Comparison of ENCODE assay signal across 26 mouse cellular contexts in genomic region chr11:100697921-100698320, GRCm38 (mm10). TPM values are rescaled to one million over a fixed set of nuclear protein-coding genes. Genes with fewer than 3 reads are reported as not detected.
DNase-seq lines count a peak whose midpoint lies in the region; ATAC-seq lines count a peak whose summit lies in the region.
"Had no signal": no experiment of that assay in that cellular context is flagged by ENCODE, and none has a peak within 500 bp of the region (broad histone marks: within the 10 kb centered on the region; RNA-seq: fewer than 3 reads in every experiment).

No protein-coding gene starts in this region.

- 0 out of 2 replicates have a peak overlapping the region, but pooled peaks have one; percentile 4 for H3K9ac ChIP-seq in hindbrain, embryonic 13.5 days
- H3K9ac ChIP-seq in hindbrain, embryonic 11.5 days (ENCODE audit: low read depth, low read length) = no peak overlapping the region
- H3K9ac ChIP-seq: embryonic facial prominence, embryonic 12.5 days had no signal

- no peak overlapping the region for H3K4me3 ChIP-seq in hindbrain, embryonic 13.5 days
- no peak overlapping the region for H3K4me3 ChIP-seq in hindbrain, embryonic 11.5 days (ENCODE audit: low read depth, low read length)
- H3K4me3 ChIP-seq: embryonic facial prominence, embryonic 10.5 days; embryonic facial prominence, embryonic 12.5 days had no signal

- peaks cover 14% of the 10 kb centered on the region for H3K4me1 ChIP-seq in hindbrain, embryonic 13.5 days (replicated peaks)
- H3K4me1 ChIP-seq in hindbrain, embryonic 11.5 days (replicated peaks; ENCODE audit: control insufficient read depth, insufficient read depth, low read length) = no peaks in the 10 kb centered on the region; the same call in 1 of the 2 replicates

- no peak overlapping the region for H3K4me2 ChIP-seq in hindbrain, embryonic 13.5 days
- H3K4me2 ChIP-seq in hindbrain, embryonic 11.5 days (replicated peaks; ENCODE audit: low read depth, low read length) = no peak overlapping the region
- H3K4me2 ChIP-seq: embryonic facial prominence, embryonic 12.5 days had no signal

- no peak overlapping the region for H3K27ac ChIP-seq in hindbrain, embryonic 13.5 days
- no peak overlapping the region for H3K27ac ChIP-seq in hindbrain, embryonic 11.5 days (ENCODE audit: low read depth, low read length)
- H3K27ac ChIP-seq: embryonic facial prominence, embryonic 10.5 days; embryonic facial prominence, embryonic 12.5 days had no signal

- WGBS in hindbrain, embryonic 13.5 days = 77% methylated on average over 7 of the region's 7 CpGs
- 79% methylated on average over 7 of the region's 7 CpGs for WGBS in hindbrain, embryonic 11.5 days

- H3K27me3 ChIP-seq in hindbrain, embryonic 13.5 days = peaks cover 20% of the 10 kb centered on the region
- H3K27me3 ChIP-seq in hindbrain, embryonic 11.5 days (ENCODE audit: control insufficient read depth, insufficient read depth, low read length) = no peaks in the 10 kb centered on the region
- H3K27me3 ChIP-seq: CH12.LX, Patski had no signal

- ATAC-seq in hindbrain, embryonic 13.5 days (ENCODE audit: low FRiP score) = no peak
- no peak for ATAC-seq in hindbrain, embryonic 11.5 days (ENCODE audit: low FRiP score)
- ATAC-seq: activated CD4-positive, CD25-positive, alpha-beta regulatory T cell, adult 4 months; CD4-positive, CD25-positive, alpha-beta regulatory T cell, adult 4 months; forebrain, embryonic 14.5 days; forebrain, embryonic 16.5 days; Patski had no signal

- H3K36me3 ChIP-seq in hindbrain, embryonic 13.5 days = no peaks in the 10 kb centered on the region
- H3K36me3 ChIP-seq in hindbrain, embryonic 11.5 days (ENCODE audit: control insufficient read depth, insufficient read depth, low read length) = no peaks in the 10 kb centered on the region
- H3K36me3 ChIP-seq: embryonic facial prominence, embryonic 10.5 days; embryonic facial prominence, embryonic 12.5 days had no signal

- peak; percentile 84 to 89 for DNase-seq in adrenal gland, adult (ENCODE audit: inconsistent age in 2 of 2, low spot score in 1 of 2)
- no peak for DNase-seq in adrenal gland, postnatal 25 days
- DNase-seq in adrenal gland, adult 8-10 months = peak; percentile 67
- DNase-seq in adrenal gland, postnatal 4 days (ENCODE audit: low spot score in 2 of 2) = no peak
- DNase-seq in hindbrain, embryonic 11.5 days (ENCODE audit: low spot score) = no peak
- DNase-seq in adrenal gland, postnatal 14 days = peak; percentile 56
- no peak for DNase-seq in right cerebral cortex, postnatal 36 days (ENCODE audit: low spot score in 2 of 2)
- DNase-seq: B cell, adult 2 months; cerebellum, adult 11-12 months; cerebellum, adult 2 months; cerebellum, adult 9-10 months; cerebellum, postnatal 10 days; cerebellum, postnatal 25 days had no signal

- H3K9me3 ChIP-seq in hindbrain, embryonic 13.5 days = no peaks in the 10 kb centered on the region
- H3K9me3 ChIP-seq in hindbrain, embryonic 11.5 days (ENCODE audit: control insufficient read depth, low read length) = no peaks in the 10 kb centered on the region
- H3K9me3 ChIP-seq: embryonic facial prominence, embryonic 10.5 days; embryonic facial prominence, embryonic 12.5 days; G1E had no signal

RNA-seq across cellular contexts. Expression of gene Zfp385c, which starts 5.7 kb away (rescaled TPM):
- total RNA-seq in adrenal gland, postnatal 25 days (2021) = 0.43 TPM in 1 of 2 replicates, not detected in the other
- total RNA-seq in adrenal gland, adult 8-10 months (2022) = 1 to 10 TPM in 1 of 4 experiments, under 1 TPM in 3; 0.29 to 3.4 (median 0.66) TPM
- total RNA-seq in adrenal gland, postnatal 4 days (2021) = under 1 TPM; 0.59 to 0.64 TPM
- 0.13 and 0.40 TPM in 2 replicates for polyA plus RNA-seq in hindbrain, embryonic 13.5 days (2015; fragmentation: Nextera tagmentation; extraction: Ambion mirVana)
- polyA plus RNA-seq in hindbrain, embryonic 11.5 days (2014; fragmentation: Nextera tagmentation; extraction: Ambion mirVana) = 0.08 and 0.71 TPM in 2 replicates
- 0.19 TPM in 1 of 2 replicates, not detected in the other for total RNA-seq in adrenal gland, postnatal 14 days (2021)
- polyA plus RNA-seq: forebrain, embryonic 11.5 days; forebrain, embryonic 14.5 days; G1E; Patski had no signal

RNA-seq across cellular contexts. Expression of gene Dhx58, which starts 6.2 kb away (rescaled TPM):
- 47.4 and 63.8 TPM in 2 replicates for total RNA-seq in adrenal gland, postnatal 25 days (2021)
- 100 to 1,000 TPM in 1 of 4 experiments, 10 to 100 TPM in 3; 56.4 to 143 (median 79.7) TPM for total RNA-seq in adrenal gland, adult 8-10 months (2022)
- total RNA-seq in adrenal gland, postnatal 4 days (2021) = 10 to 100 TPM; 12.6 to 14.2 TPM
- polyA plus RNA-seq in hindbrain, embryonic 13.5 days (2015; fragmentation: Nextera tagmentation; extraction: Ambion mirVana) = 2.7 and 3.0 TPM in 2 replicates
- polyA plus RNA-seq in hindbrain, embryonic 11.5 days (2014; fragmentation: Nextera tagmentation; extraction: Ambion mirVana) = 1.8 and 1.9 TPM in 2 replicates
- total RNA-seq in adrenal gland, postnatal 14 days (2021) = 15.8 and 16.2 TPM in 2 replicates

RNA-seq across cellular contexts. Expression of gene Kat2a, which starts 14.3 kb away (rescaled TPM):
- total RNA-seq in adrenal gland, postnatal 25 days (2021) = 52.2 and 53.5 TPM in 2 replicates
- total RNA-seq in adrenal gland, adult 8-10 months (2022) = 10 to 100 TPM; 43.3 to 57.7 (median 52.2) TPM
- 10 to 100 TPM; 54.4 to 56.9 TPM for total RNA-seq in adrenal gland, postnatal 4 days (2021)
- 47.4 and 48.0 TPM in 2 replicates for polyA plus RNA-seq in hindbrain, embryonic 13.5 days (2015; fragmentation: Nextera tagmentation; extraction: Ambion mirVana)
- polyA plus RNA-seq in hindbrain, embryonic 11.5 days (2014; fragmentation: Nextera tagmentation; extraction: Ambion mirVana) = 47.2 and 50.3 TPM in 2 replicates
- 39.9 and 44.6 TPM in 2 replicates for total RNA-seq in adrenal gland, postnatal 14 days (2021)

RNA-seq across cellular contexts. Expression of gene Hspb9, which starts 15.7 kb away (rescaled TPM):
- not detected in 2 replicates for total RNA-seq in adrenal gland, postnatal 25 days (2021)
- under 1 TPM in 1 of 4 experiments, not detected in 3; 0.59 TPM for total RNA-seq in adrenal gland, adult 8-10 months (2022)
- 1 to 10 TPM in 1 of 2 experiments, under 1 TPM in 1; 0.51 to 1.0 TPM for total RNA-seq in adrenal gland, postnatal 4 days (2021)
- 0.43 TPM in 1 of 2 replicates, not detected in the other for polyA plus RNA-seq in hindbrain, embryonic 13.5 days (2015; fragmentation: Nextera tagmentation; extraction: Ambion mirVana)
- 0.50 and 0.82 TPM in 2 replicates for polyA plus RNA-seq in hindbrain, embryonic 11.5 days (2014; fragmentation: Nextera tagmentation; extraction: Ambion mirVana)
- not detected in 2 replicates for total RNA-seq in adrenal gland, postnatal 14 days (2021)
- total RNA-seq: CH12.LX had no signal
- polyA plus RNA-seq: cerebellum, adult 2 months; embryonic facial prominence, embryonic 12.5 days; embryonic facial prominence, embryonic 14.5 days; forebrain, embryonic 14.5 days; forebrain, embryonic 16.5 days; frontal cortex, adult 2 months had no signal

RNA-seq across cellular contexts. Expression of gene Rab5c, which starts 40.1 kb away (rescaled TPM):
- 160 and 171 TPM in 2 replicates for total RNA-seq in adrenal gland, postnatal 25 days (2021)
- 100 to 1,000 TPM; 183 to 210 (median 190) TPM for total RNA-seq in adrenal gland, adult 8-10 months (2022)
- 100 to 1,000 TPM; 171 to 182 TPM for total RNA-seq in adrenal gland, postnatal 4 days (2021)
- polyA plus RNA-seq in hindbrain, embryonic 13.5 days (2015; fragmentation: Nextera tagmentation; extraction: Ambion mirVana) = 28.2 and 29.0 TPM in 2 replicates
- polyA plus RNA-seq in hindbrain, embryonic 11.5 days (2014; fragmentation: Nextera tagmentation; extraction: Ambion mirVana) = 76.6 and 87.5 TPM in 2 replicates
- total RNA-seq in adrenal gland, postnatal 14 days (2021) = 170 and 175 TPM in 2 replicates

Comparison
In these comparisons a context has a peak if more than half of its experiments do, and no peak if none do; other contexts are left out.
1. DNase-seq: peak in adrenal gland, adult (2 of 2), adrenal gland, adult 8-10 months (single experiment) and adrenal gland, postnatal 14 days (single experiment); none in adrenal gland, postnatal 25 days (single experiment), adrenal gland, postnatal 4 days (0 of 2), hindbrain, embryonic 11.5 days (single experiment) and right cerebral cortex, postnatal 36 days (0 of 2).